Mouse (Mus musculus) liver, adult 2 months (tissue): Measurements from ENCODE around the gene Dnmt3a. TPM values are rescaled to one million over a fixed set of nuclear protein-coding genes. Genes with fewer than 3 reads are reported as not detected.

ENCODE experiments used
- DNase-seq: peaks from one replicate; pipeline ENCODE4 v3.0.0-alpha.2; 2011; ENCODE audit warnings: low read depth, low spot score; ENCODE audit errors: extremely low read depth
- H3K27ac ChIP-seq: fragments of 200-500 bp; replicated peaks from 2 replicates; pipeline ENCODE4 v1.5.1; 2012; ENCODE audit warnings: low read depth, mild to moderate bottlenecking, control low read depth, inconsistent platforms, low read length; ENCODE audit not compliant: insufficient read depth
- H3K27me3 ChIP-seq: fragments of 200-500 bp; 2 replicates; pipeline ENCODE4 v1.6.1; 2012; ENCODE audit warnings: mild to moderate bottlenecking, moderate library complexity, low read length, inconsistent platforms; ENCODE audit not compliant: control insufficient read depth, insufficient read depth
- H3K36me3 ChIP-seq: fragments of 200-500 bp; 2 replicates; pipeline ENCODE4 v1.6.1; 2012; ENCODE audit warnings: low read length, inconsistent platforms; ENCODE audit not compliant: control insufficient read depth, insufficient read depth
- H3K4me1 ChIP-seq: fragments of 200-500 bp; 2 replicates; pipeline ENCODE4 v1.6.1; 2011; ENCODE audit warnings: low read length; ENCODE audit not compliant: control insufficient read depth, insufficient read depth
- H3K4me3 ChIP-seq: fragments of 200-500 bp; 2 replicates; pipeline ENCODE4 v1.5.1; 2011; ENCODE audit warnings: low read depth, mild to moderate bottlenecking, control low read depth, low read length, moderate library complexity; ENCODE audit not compliant: insufficient read depth
- H3K79me2 ChIP-seq: fragments of 200-500 bp; 2 replicates; pipeline ENCODE4 v1.6.1; 2012; ENCODE audit warnings: inconsistent platforms, mild to moderate bottlenecking, low read length, moderate library complexity; ENCODE audit not compliant: control insufficient read depth, insufficient read depth
- H3K9ac ChIP-seq: fragments of 200-500 bp; 2 replicates; pipeline ENCODE4 v1.6.1; 2012; ENCODE audit warnings: low read depth, mild to moderate bottlenecking, control low read depth, inconsistent platforms, low read length
- CTCF ChIP-seq: fragments of 200-500 bp; IDR thresholded peaks from 2 replicates; pipeline ENCODE4 v1.5.1; 2011; ENCODE audit warnings: low read depth, low read length, control low read depth
- POLR2A ChIP-seq: fragments of 200-500 bp; IDR thresholded peaks from 2 replicates; pipeline ENCODE4 v1.6.1; 2011; ENCODE audit warnings: low read length, control low read depth; ENCODE audit not compliant: insufficient read depth; ENCODE audit errors: extremely low read depth
- WGBS: fragments of 180-500 bp; shearing (Covaris S2); methylation state at CpG from one replicate; pipeline ENCODE4 v1.1.7; 2018; 5-methylcytosine and 5-hydroxymethylcytosine counted together
- polyA plus RNA-seq: library from polyadenylated mRNA; depleted of rRNA; stranded (reverse); fragments of >200 nt; gene quantifications from 2 replicates; pipeline ENCODE4 v1.2.3, GENCODE M21; 2012
- total RNA-seq: library from RNA; depleted of rRNA; stranded (reverse); fragments of >200 nt; gene quantifications from 2 replicates; pipeline ENCODE4 v1.2.3, GENCODE M21; 2014

Gene Dnmt3a
- total and polyA plus RNA-seq, 2 experiments: 4.0 to 7.9 TPM

DNA sequence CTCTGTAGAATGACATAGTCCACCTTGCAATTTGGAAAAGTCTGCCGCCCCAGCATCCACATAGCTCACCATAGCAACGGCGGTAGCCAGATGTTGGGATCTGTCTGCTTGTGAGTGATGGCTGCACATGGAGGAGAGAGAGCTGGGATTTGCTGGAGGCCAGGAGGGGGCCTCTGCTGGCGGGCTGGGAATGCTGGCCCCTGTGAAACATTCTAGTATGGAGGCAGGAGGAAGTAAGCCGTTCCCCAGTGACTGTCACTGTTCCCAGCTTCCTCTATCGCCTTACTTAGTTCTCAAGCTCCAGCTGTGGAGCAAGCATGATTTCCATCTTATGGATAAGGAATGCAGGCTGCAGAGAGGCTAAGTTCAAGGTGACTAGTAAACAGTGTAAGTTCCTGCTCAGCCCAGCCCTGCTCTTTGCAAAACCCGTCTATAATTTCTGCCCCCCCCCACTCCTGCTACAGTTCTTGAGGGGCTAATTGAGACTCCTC lies 37.6 kb downstream of the Dnmt3a start:
- no peak overlapping the region for H3K27ac ChIP-seq
- H3K9ac ChIP-seq: no peak overlapping the region
- H3K4me3 ChIP-seq: no peak overlapping the region
- peaks cover 12% of the 10 kb centered on the region; the same call in 1 of the 2 replicates for H3K79me2 ChIP-seq
- TF ChIP-seq POLR2A (no peak), CTCF (no peak)
- H3K36me3 ChIP-seq: 0 out of 2 replicates have a peak, but pooled peaks cover 4% of the 10 kb centered on the region
- 64% methylated on average over 7 of the region's 7 CpGs for WGBS
- no peaks in the 10 kb centered on the region for H3K27me3 ChIP-seq
- DNase-seq: no peak
- no peaks in the 10 kb centered on the region; the same call in 1 of the 2 replicates for H3K4me1 ChIP-seq

GRCm38 (mm10) chr12:3843918-3844317 lies 38.1 kb downstream of the Dnmt3a start:
- DNase-seq: no peak
- H3K27ac ChIP-seq: no peak overlapping the region
- 74% methylated on average over 7 of the region's 7 CpGs for WGBS

DNA sequence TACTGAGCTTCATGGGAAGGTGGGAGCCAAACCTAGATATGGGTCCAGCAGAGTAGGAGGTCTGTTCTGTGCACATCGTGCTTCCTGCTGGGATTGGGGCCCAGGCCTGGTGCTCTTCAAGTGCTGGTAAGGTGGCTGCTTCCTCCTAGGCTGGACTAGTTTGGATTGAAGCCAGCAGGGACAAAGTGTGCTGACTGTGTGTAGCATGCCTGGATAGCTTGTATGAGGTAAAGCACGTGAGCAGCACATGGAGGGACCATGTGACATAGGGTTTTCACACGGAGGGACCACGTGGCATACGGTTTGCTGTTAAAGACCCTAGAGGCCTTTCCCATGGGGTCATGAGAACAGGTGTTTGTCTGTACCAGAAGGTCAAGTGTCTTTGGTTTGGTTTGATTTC lies 38.5 kb downstream of the Dnmt3a start:
- Histone ChIP-seq H3K36me3 (0 out of 2 replicates have a peak, but pooled peaks cover 4% of the 10 kb centered on the region), H3K27ac (no peak overlapping the region), H3K79me2 (peaks cover 13% of the 10 kb centered on the region; the same call in 1 of the 2 replicates), H3K4me1 (no peaks in the 10 kb centered on the region; the same call in 1 of the 2 replicates), H3K9ac (no peak overlapping the region), H3K27me3 (no peaks in the 10 kb centered on the region), H3K4me3 (no peak overlapping the region)
- no peak for TF ChIP-seq POLR2A
- TF ChIP-seq CTCF: no peak
- DNase-seq: no peak
- 84% methylated on average over 5 of the region's 5 CpGs for WGBS

More at GRCm38 (mm10) chr12:3843918-3844317, 38.1 kb downstream of the Dnmt3a start:
- H3K27me3 ChIP-seq: no peaks in the 10 kb centered on the region
- H3K36me3 ChIP-seq: 0 out of 2 replicates have a peak, but pooled peaks cover 4% of the 10 kb centered on the region
- TF ChIP-seq CTCF (no peak), POLR2A (no peak)
- no peak overlapping the region for H3K4me3 ChIP-seq
- peaks cover 13% of the 10 kb centered on the region; the same call in 1 of the 2 replicates for H3K79me2 ChIP-seq
- H3K4me1 ChIP-seq: no peaks in the 10 kb centered on the region; the same call in 1 of the 2 replicates
- no peak overlapping the region for H3K9ac ChIP-seq

DNA sequence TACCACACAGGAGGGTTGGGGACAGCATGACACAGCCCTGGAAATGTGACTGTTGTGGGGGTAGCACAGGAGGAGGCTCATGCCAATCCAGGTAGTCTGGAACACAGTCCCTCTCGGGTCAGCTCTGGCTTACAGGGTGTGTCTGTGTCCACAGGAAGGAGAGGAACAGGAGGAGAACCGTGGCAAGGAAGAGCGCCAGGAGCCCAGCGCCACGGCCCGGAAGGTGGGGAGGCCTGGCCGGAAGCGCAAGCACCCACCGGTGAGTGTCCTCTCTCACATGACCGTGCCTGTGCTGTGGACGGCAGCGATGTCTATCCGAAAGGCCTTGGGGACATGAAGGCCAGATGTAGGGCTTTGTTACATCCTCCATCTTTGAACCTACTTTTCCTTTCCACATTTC lies 43.7 kb downstream of the Dnmt3a start:
- Histone ChIP-seq H3K36me3 (no peaks in the 10 kb centered on the region), H3K4me3 (no peak overlapping the region), H3K4me1 (no peaks in the 10 kb centered on the region; the same call in 1 of the 2 replicates), H3K79me2 (peaks cover 2% of the 10 kb centered on the region; the same call in 1 of the 2 replicates), H3K27ac (no peak overlapping the region), H3K9ac (no peak overlapping the region), H3K27me3 (no peaks in the 10 kb centered on the region)
- WGBS: 81% methylated on average over 13 of the region's 13 CpGs
- DNase-seq: no peak
- TF ChIP-seq POLR2A (no peak), CTCF (no peak)

DNA sequence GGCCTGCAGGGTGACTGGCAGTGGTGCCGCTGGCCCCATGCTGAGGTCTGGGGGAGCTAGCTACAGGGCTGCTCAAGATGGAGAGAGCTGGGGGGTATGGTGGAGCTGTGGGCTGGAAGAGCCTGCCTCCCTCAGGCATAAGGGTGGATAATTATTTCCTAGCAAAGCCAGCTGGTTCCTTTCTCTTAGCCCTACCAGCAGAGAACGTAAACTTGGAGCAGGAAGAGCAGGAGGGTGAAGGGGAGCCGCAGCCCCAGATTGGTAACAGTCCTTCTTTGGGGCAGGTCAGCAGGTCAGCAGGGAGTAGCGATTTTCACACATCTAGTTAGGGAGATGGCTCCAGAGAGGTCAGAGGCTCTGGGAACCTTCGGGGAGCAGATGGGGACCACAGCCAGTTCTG lies 44.4 kb downstream of the Dnmt3a start:
- H3K9ac ChIP-seq: no peak overlapping the region
- peaks cover 2% of the 10 kb centered on the region; the same call in 1 of the 2 replicates for H3K79me2 ChIP-seq
- no peak overlapping the region for H3K27ac ChIP-seq
- no peaks in the 10 kb centered on the region for H3K27me3 ChIP-seq
- no peak for DNase-seq
- no peak for TF ChIP-seq POLR2A
- TF ChIP-seq CTCF: 0 out of 2 replicates have a peak, but pooled peaks have one; percentile 4
- no peaks in the 10 kb centered on the region; the same call in 1 of the 2 replicates for H3K4me1 ChIP-seq
- no peak overlapping the region for H3K4me3 ChIP-seq
- WGBS: 58% methylated on average over 5 of the region's 5 CpGs
- no peaks in the 10 kb centered on the region for H3K36me3 ChIP-seq

GRCm38 (mm10) chr12:3850731-3851130 lies 44.9 kb downstream of the Dnmt3a start:
- no peak for DNase-seq
- Histone ChIP-seq H3K4me1 (no peaks in the 10 kb centered on the region; the same call in 1 of the 2 replicates), H3K27me3 (no peaks in the 10 kb centered on the region), H3K4me3 (no peak overlapping the region), H3K79me2 (peaks cover 2% of the 10 kb centered on the region; the same call in 1 of the 2 replicates), H3K9ac (no peak overlapping the region), H3K27ac (no peak overlapping the region), H3K36me3 (no peaks in the 10 kb centered on the region)
- TF ChIP-seq POLR2A: no peak
- TF ChIP-seq CTCF: no peak
- 33% methylated on average over 6 of the region's 6 CpGs for WGBS
